Mouse (Mus musculus) liver, adult 2 months (tissue): ENCODE results near the gene Slc35e2. TPM values are rescaled to one million over a fixed set of nuclear protein-coding genes. Genes with fewer than 3 reads are reported as not detected.

ENCODE experiments used
- DNase-seq: peaks from one replicate; pipeline ENCODE4 v3.0.0-alpha.2; 2011; ENCODE audit warnings: low read depth, low spot score; ENCODE audit errors: extremely low read depth
- H3K27ac ChIP-seq: fragments of 200-500 bp; replicated peaks from 2 replicates; pipeline ENCODE4 v1.5.1; 2012; ENCODE audit warnings: low read depth, mild to moderate bottlenecking, control low read depth, inconsistent platforms, low read length; ENCODE audit not compliant: insufficient read depth
- H3K27me3 ChIP-seq: fragments of 200-500 bp; 2 replicates; pipeline ENCODE4 v1.6.1; 2012; ENCODE audit warnings: mild to moderate bottlenecking, moderate library complexity, low read length, inconsistent platforms; ENCODE audit not compliant: control insufficient read depth, insufficient read depth
- H3K36me3 ChIP-seq: fragments of 200-500 bp; 2 replicates; pipeline ENCODE4 v1.6.1; 2012; ENCODE audit warnings: low read length, inconsistent platforms; ENCODE audit not compliant: control insufficient read depth, insufficient read depth
- H3K4me1 ChIP-seq: fragments of 200-500 bp; 2 replicates; pipeline ENCODE4 v1.6.1; 2011; ENCODE audit warnings: low read length; ENCODE audit not compliant: control insufficient read depth, insufficient read depth
- H3K4me3 ChIP-seq: fragments of 200-500 bp; 2 replicates; pipeline ENCODE4 v1.5.1; 2011; ENCODE audit warnings: low read depth, mild to moderate bottlenecking, control low read depth, low read length, moderate library complexity; ENCODE audit not compliant: insufficient read depth
- H3K79me2 ChIP-seq: fragments of 200-500 bp; 2 replicates; pipeline ENCODE4 v1.6.1; 2012; ENCODE audit warnings: inconsistent platforms, mild to moderate bottlenecking, low read length, moderate library complexity; ENCODE audit not compliant: control insufficient read depth, insufficient read depth
- H3K9ac ChIP-seq: fragments of 200-500 bp; 2 replicates; pipeline ENCODE4 v1.6.1; 2012; ENCODE audit warnings: low read depth, mild to moderate bottlenecking, control low read depth, inconsistent platforms, low read length
- CTCF ChIP-seq: fragments of 200-500 bp; IDR thresholded peaks from 2 replicates; pipeline ENCODE4 v1.5.1; 2011; ENCODE audit warnings: low read depth, low read length, control low read depth
- POLR2A ChIP-seq: fragments of 200-500 bp; IDR thresholded peaks from 2 replicates; pipeline ENCODE4 v1.6.1; 2011; ENCODE audit warnings: low read length, control low read depth; ENCODE audit not compliant: insufficient read depth; ENCODE audit errors: extremely low read depth
- WGBS: fragments of 180-500 bp; shearing (Covaris S2); methylation state at CpG from one replicate; pipeline ENCODE4 v1.1.7; 2018; 5-methylcytosine and 5-hydroxymethylcytosine counted together
- polyA plus RNA-seq: library from polyadenylated mRNA; depleted of rRNA; stranded (reverse); fragments of >200 nt; gene quantifications from 2 replicates; pipeline ENCODE4 v1.2.3, GENCODE M21; 2012
- total RNA-seq: library from RNA; depleted of rRNA; stranded (reverse); fragments of >200 nt; gene quantifications from 2 replicates; pipeline ENCODE4 v1.2.3, GENCODE M21; 2014

Gene Slc35e2
- total and polyA plus RNA-seq, 2 experiments = 18.5 to 63.5 TPM

GRCm38 (mm10) chr4:155652283-155653085 is 51.3 kb downstream of the Slc35e2 start:
- Histone ChIP-seq H3K27me3 (no peaks in the 10 kb centered on the region), H3K4me3 (peak overlapping the region; percentile 37; the same call in 1 of the 2 replicates), H3K36me3 (peaks cover 24% of the 10 kb centered on the region), H3K9ac (peak overlapping the region; percentile 54), H3K27ac (no peak overlapping the region), H3K79me2 (no peaks in the 10 kb centered on the region), H3K4me1 (0 out of 2 replicates have a peak, but pooled peaks cover 2% of the 10 kb centered on the region)
- no peak for DNase-seq
- TF ChIP-seq POLR2A (no peak), CTCF (no peak)
- WGBS = 32% methylated on average over 36 of the region's 36 CpGs

DNA sequence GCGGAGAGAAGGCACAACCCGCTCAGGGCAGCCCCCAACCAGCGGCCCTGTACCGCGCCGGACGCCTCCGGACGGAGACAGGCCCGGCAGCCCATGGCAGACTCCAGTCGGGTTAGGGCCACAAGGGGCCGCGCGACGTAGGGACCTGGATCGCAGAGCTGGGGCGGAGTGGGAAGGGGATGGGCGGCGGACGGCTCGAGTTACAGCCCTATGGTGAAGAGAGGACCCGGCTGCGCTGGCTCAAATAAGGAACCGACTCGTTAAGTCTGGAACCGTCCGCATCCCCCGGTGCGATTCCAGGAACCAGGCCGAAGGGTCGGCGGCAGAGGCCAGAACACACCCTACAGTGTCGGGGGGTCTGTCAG is 51.9 kb downstream of the Slc35e2 start, which contains the start of gene Mmp23:
Mmp23 (minus strand) TSS at position 299 of the 365 bp plus-strand sequence.
- peak within 1 kb of the TSS; percentile 37; the same call in 1 of the 2 replicates for H3K4me3 ChIP-seq
- DNase-seq = no peak
- peak within 1 kb of the TSS; percentile 54 for H3K9ac ChIP-seq
- 0 out of 2 replicates have a peak, but pooled peaks cover 2% of the 10 kb centered on the region for H3K4me1 ChIP-seq
- peaks cover 20% of the 10 kb centered on the region for H3K36me3 ChIP-seq
- no peak within 1 kb of the TSS for H3K27ac ChIP-seq
- H3K27me3 ChIP-seq = no peaks in the 10 kb centered on the region
- 4% methylated on average over 33 of the region's 33 CpGs for WGBS
- no peaks in the 10 kb centered on the region for H3K79me2 ChIP-seq
- TF ChIP-seq CTCF (no peak), POLR2A (no peak)

DNA sequence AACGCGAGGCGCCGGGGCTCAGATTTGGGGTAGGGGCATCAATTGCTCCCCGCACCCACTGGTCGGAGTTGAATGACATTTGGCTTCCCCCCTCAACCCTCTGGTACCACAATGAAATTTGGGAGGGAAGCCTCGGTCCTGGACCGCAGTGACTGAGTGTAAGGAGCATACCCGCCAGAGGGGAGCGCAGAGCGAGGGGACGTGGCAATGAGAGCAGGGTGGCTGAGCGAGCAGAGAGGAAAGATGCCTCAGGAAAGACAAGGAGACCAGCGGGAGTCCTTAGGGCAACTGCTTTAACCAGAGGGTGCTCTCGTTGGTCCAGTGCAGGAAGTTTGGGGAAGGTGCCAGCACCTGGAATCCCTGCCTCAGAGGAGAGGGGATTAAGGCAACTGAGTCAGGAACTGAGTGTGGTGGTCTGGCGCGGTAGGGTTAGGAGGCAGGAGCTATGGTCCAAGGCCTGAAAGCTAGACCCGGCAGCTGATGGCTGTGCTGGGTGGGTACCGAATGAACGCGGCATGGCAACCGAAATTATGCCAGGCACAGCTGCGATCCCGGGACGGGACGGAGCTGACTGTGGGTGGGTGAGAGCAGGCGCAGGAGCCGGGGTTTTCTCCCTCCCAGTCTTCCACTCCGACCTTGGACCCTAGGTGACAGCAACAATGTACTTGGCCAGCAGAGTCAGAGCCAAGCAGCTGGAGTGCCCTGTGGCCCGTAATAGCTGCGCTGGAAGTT is 52.4 kb downstream of the Slc35e2 start:
- Histone ChIP-seq H3K4me3 (peak overlapping the region; percentile 37; the same call in 1 of the 2 replicates), H3K79me2 (no peaks in the 10 kb centered on the region), H3K4me1 (0 out of 2 replicates have a peak, but pooled peaks cover 2% of the 10 kb centered on the region), H3K27ac (no peak overlapping the region), H3K9ac (peak overlapping the region; percentile 54), H3K36me3 (peaks cover 15% of the 10 kb centered on the region), H3K27me3 (no peaks in the 10 kb centered on the region)
- 4% methylated on average over 31 of the region's 31 CpGs for WGBS
- peak; percentile 23 for DNase-seq
- no peak for TF ChIP-seq POLR2A
- TF ChIP-seq CTCF = peak; percentile 10; the same call in 1 of the 2 replicates

- Histone ChIP-seq H3K4me3 (no peak overlapping the region), H3K27me3 (no peaks in the 10 kb centered on the region), H3K79me2 (no peaks in the 10 kb centered on the region), H3K36me3 (peaks cover 10% of the 10 kb centered on the region), H3K9ac (no peak overlapping the region), H3K4me1 (0 out of 2 replicates have a peak, but pooled peaks cover 2% of the 10 kb centered on the region), H3K27ac (no peak overlapping the region)
- no peak for DNase-seq
- WGBS = 16% methylated on average over 6 of the region's 6 CpGs
- TF ChIP-seq CTCF = no peak
- no peak for TF ChIP-seq POLR2A
Measured at GRCm38 (mm10) chr4:155654183-155654455, 52.9 kb downstream of the Slc35e2 start.

DNA sequence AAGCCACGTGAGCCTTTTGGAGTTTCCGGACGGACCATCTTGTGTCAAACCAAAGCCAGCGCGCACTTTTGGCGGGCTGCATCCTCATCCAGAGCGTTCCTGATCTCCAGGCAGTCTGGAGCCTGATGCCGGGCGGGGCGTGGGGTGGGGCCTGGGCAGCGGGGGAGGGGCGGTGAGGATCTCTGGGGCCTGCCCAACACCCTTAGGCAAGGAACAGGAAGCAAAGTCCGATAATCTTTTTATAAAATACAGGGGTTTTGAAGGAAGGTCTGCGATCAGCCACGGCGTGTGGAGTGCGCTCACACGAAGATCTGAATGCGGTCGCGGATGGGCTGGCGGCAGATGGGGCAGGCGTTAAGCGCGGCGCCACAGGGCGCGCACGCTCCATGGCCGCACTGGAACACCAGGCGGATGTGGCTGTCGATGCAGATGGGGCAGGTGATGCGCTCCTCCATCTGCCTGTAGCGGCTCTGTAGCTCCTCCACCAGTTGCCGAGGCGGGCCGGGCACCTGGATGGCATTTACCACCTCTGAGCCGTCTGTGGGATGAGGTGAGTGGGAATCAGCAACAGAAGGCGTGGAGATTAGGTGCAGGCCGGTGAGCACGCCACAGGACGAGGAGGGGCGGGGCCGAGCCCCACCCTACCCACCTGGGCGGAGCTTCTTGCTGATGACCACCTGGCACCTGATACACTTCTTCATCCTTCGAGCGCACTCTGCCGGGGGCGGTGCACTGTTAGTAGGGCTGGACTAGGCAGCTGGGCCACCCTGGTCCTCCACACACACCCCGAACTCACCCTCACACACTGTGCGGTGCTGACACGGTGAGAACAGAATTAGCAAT is 53.5 kb downstream of the Slc35e2 start:
- WGBS = 32% methylated on average over 52 of the region's 52 CpGs
- DNase-seq = no peak
- H3K36me3 ChIP-seq = peaks cover 7% of the 10 kb centered on the region; the same call in 1 of the 2 replicates
- 0 out of 2 replicates have a peak, but pooled peaks cover 2% of the 10 kb centered on the region for H3K4me1 ChIP-seq
- H3K79me2 ChIP-seq = no peaks in the 10 kb centered on the region
- peak overlapping the region; percentile 49 for H3K4me3 ChIP-seq
- H3K27me3 ChIP-seq = no peaks in the 10 kb centered on the region
- no peak overlapping the region for H3K27ac ChIP-seq
- TF ChIP-seq POLR2A (no peak), CTCF (no peak)
- H3K9ac ChIP-seq = peak overlapping the region; percentile 47; the same call in 1 of the 2 replicates
